Mouse (Mus musculus) mesoderm, embryonic 11.5 days (tissue): Measurements from ENCODE around the gene Gm8947.
"Not testable (repeated sequence)": the region's sequence is repeated elsewhere in the genome, so short reads cannot be mapped to it uniquely, and the experiment has no call there.

Source experiments
- DNase-seq: peaks from one replicate; pipeline ENCODE4 v3.0.0-alpha.2; 2012; ENCODE audit warnings: low read depth, low spot score

Gm8947 gene

GRCm38 (mm10) chr1:151192075-151192474 lies at the start of gene Gm8947:
Gm8947 (plus strand) TSS chr1:151192376.
- not testable (repeated sequence) for DNase-seq

- DNase-seq: no peak
Observed at GRCm38 (mm10) chr1:151144471-151145146, 47.6 kb upstream of the Gm8947 start.

- no peak for DNase-seq
Observed at GRCm38 (mm10) chr1:151147801-151148200, 44.4 kb upstream of the Gm8947 start.

- no peak for DNase-seq
Observed at GRCm38 (mm10) chr1:151150211-151150610, 42.0 kb upstream of the Gm8947 start.

- no peak for DNase-seq
Observed at GRCm38 (mm10) chr1:151151089-151151488, 41.1 kb upstream of the Gm8947 start.

DNA sequence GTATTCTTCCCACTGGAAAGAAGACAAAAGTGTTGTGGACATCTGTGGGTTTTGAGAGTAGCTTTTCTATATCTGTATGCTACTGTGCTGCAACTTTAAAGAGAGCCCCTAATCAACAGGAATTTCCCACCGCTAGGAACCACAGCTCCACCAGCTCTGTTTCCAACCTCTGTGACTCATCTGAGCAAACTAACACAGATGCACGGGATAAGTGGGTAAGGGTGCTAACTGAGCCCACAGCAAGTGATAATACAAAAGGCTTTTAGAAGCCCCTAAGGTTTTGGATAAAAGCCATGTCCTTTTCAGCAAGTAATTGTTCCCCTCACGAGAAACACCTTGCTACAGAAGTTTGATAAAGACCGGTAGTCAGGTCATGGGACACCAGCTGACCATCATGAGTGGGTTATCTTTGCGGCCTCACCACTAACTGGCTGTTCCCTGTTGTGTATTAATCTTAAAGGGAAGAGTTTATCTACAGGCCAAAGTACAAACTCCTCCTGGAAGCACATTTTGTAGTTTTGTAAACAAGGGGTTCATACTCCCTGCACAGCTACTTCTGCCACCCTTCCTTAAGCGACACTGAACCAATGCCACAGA lies 39.0 kb upstream of the Gm8947 start:
- DNase-seq: no peak

GRCm38 (mm10) chr1:151154131-151154530 lies 38.0 kb upstream of the Gm8947 start:
- DNase-seq: not testable (repeated sequence)

GRCm38 (mm10) chr1:151156129-151156528 lies 36.0 kb upstream of the Gm8947 start:
- no peak for DNase-seq

DNA sequence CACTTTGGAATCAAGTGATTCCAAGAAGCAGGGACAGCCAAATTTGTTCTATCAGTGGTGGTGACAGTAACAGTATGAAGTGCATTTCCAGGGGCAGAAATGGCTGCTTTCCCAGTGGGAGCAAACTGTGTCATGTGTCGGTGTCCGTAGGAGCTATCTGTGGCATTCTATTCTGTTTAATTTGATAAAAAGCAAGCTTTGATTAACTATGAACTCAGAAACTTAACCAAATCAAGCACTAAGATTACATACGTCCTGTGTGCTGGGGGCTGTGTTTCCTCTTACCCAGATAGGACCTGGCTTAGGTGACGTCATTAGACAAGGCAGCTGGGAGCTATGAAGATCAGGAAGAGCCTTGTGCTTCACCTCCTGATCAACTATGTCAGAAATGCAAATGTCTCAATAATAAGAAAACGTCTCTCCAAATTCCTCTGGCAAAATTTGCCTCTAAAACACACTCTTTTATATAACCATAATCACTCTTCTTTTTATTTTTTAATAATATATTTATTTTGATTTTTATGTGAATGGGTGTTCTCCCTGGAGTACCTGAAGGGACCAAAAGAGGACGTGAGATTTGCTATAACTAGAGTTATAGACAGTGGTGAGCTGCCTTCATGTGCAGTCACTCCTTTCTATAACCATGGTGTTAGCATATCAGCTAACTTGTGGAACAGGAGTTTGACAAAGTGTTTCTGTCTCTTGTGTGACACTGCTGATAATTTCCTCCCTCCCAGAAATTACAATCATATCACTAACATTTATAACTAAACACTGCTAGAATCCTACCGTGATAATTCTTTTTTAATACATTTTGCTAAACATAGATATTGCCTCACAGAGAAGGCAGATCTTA lies 35.2 kb upstream of the Gm8947 start:
- DNase-seq: no peak

DNA sequence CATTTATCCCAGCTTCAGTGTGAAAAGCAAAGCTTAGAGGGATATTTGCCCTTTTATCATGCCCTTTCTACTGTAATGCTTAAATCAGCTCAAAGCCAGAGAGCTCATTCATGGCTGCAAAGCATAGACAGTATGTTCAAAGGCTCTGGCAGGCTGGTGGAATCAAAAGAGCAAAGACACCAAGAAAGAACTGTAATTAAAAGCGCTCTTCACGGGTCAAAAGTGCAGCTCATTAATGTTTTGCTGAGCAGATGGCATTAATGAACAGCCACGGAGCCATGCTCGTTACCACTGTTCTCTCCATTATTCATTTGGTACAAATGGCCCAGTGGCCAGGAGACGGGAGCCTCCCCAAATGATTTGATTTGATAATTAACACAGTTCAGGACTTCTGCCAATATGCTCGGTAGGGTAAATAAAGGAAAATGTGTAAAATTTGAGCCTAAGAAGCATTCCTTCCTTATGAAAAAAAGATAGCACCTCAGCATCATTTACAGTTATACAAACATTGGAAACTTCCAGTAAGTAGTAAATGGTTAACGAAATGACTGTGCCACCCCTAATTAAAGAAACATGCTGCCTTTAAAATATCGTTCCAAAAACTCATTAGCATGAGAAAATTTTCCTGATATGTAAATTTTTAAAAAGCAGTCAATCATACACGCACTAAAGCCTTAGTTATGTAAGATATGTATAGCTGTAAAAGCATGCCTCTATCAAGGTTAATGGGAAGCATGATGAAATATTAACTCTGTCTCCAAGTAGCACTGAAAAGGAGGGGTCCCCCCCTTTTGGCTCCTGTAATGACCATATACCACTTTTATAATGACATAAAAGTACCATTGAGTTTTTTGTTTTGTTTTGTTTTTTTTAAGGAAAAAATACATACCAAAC lies 34.0 kb upstream of the Gm8947 start:
- DNase-seq: no peak

GRCm38 (mm10) chr1:151158857-151159510 lies 33.2 kb upstream of the Gm8947 start:
- DNase-seq: no peak

DNA sequence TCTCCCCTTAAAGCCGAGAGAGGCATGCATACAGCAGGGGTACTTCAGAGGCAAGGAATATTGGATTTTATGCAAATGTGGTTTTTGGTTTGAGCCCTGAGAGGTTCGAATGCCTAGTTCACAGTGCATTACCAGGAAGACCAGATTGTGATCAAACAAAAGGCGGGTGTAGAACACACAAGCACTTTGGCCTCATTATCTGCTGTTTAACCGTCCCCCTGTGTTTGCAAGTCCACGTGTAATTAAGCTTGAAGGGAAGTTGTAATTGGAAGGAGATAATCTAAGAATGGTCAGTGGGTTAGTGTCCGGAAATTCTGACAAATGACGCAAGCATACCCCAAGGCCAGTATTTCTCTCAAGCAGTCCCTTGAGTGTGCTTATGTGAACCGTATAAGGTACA lies 26.1 kb upstream of the Gm8947 start:
- no peak for DNase-seq

DNA sequence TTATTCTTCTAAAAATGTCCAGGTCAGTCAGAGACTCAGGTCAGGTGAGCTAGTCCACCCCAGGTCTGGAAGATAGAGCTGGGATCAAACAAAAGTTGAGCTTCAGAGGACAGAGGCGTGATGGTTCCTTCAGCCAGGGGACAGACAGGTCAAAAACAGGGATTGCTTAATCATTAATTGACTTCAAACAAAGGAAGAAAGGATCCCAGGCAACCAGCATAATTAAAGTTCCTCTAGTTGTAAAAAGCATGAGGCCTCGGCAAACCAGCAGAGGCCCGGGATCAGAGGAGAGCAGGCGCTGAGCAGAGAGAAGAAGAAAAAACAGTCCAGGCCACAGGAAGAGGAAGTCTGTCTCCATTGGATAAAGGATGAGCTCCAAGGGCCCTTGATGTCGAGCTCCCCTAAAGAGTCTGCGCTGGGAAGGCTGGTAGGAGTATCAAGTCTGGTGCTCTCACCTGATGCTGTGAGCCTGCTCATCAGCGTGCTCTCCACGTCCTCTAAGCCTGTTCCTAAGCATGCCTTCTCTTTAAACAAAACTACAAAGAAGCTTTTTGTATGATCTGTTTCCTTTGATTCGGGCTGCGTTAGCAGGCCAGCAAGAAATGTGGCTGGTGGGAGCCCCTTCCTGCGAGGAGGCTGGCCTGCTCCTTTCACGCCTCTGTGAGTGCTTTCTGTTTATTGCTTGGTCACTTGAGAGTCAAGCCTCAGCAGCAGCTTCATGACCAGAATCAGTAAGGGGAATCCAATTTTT lies 24.7 kb upstream of the Gm8947 start:
- DNase-seq: no peak

- no peak for DNase-seq
Observed at GRCm38 (mm10) chr1:151168637-151169036, 23.5 kb upstream of the Gm8947 start.

DNA sequence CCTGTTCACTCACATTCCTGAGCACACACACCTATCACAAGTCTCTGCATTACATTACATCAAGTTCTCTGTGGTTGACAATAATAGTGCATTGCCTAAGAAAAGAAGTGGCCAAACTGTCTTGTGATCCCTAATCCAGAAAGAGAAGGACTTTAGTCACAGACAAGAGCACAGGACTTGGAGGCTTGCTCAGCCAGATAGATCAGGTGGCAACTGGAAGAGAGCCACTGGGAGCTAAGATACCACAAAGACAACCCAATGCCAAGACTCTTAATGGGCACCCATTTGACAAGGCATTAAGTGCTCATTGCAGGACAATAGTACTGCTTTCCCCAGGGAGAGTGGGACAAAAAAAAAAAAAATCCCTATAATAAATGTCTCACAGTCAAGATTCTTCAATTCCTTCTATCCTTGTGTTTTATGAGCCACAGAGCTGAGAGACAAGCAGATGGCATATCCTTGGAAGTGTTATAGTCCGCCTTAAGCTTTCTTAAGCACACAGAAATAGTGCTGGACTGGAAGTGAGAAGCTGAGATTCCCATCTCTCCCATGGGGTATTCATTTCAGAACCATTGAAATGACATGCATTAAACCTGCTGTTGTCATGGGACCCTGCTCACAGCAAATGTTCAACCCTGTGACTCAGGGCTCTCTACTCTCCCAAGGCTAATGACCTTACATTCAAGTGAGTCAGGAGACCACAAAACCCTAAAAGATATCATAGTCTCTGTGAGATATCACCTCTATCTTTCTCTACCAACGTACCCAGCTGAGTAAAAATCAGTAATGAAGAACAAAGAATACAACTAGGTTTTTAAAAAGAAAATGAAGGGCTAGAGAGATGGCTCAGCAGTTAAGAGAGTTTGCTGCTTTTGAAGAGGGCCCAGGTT lies 20.4 kb upstream of the Gm8947 start:
- no peak for DNase-seq

- DNase-seq: peak; percentile 59
Observed at GRCm38 (mm10) chr1:151177030-151177936, 14.9 kb upstream of the Gm8947 start.

GRCm38 (mm10) chr1:151177937-151178271 lies 14.3 kb upstream of the Gm8947 start:
- no peak for DNase-seq

GRCm38 (mm10) chr1:151178505-151179083 lies 13.6 kb upstream of the Gm8947 start:
- DNase-seq: peak; percentile 59
